Mouse (Mus musculus) spleen, postnatal 14 days (tissue): Measurements from ENCODE around the gene Tab3.

Experiments
- DNase-seq, 2 experiments: peaks; one replicate each; pipeline ENCODE4 v3.0.0; 2021 to 2022; ENCODE audit warnings: low spot score in 2 of 2

The Tab3 gene

GRCm38 (mm10) chrX:85573532-85574181, at the start of gene Tab3:
Gene Tab3, plus strand, starts transcription at chrX:85574022.
- DNase-seq = peak; percentile 90 to 91

GRCm38 (mm10) chrX:85525545-85525944, 48.3 kb upstream of the Tab3 start:
- DNase-seq = no peak

GRCm38 (mm10) chrX:85526263-85527019, 47.4 kb upstream of the Tab3 start:
- no peak for DNase-seq

GRCm38 (mm10) chrX:85558931-85559330, 14.9 kb upstream of the Tab3 start:
- DNase-seq = no peak

- DNase-seq = no peak
Observed at GRCm38 (mm10) chrX:85566256-85566655, 7.6 kb upstream of the Tab3 start.

GRCm38 (mm10) chrX:85574182-85574541, 340 bp downstream of the Tab3 start:
- DNase-seq = peak in 1 of 2 experiments; percentile 8

- no peak for DNase-seq
Observed at GRCm38 (mm10) chrX:85576310-85576709, 2.5 kb downstream of the Tab3 start.

GRCm38 (mm10) chrX:85580768-85581167, 6.9 kb downstream of the Tab3 start:
- DNase-seq = no peak

GRCm38 (mm10) chrX:85582517-85582916, 8.7 kb downstream of the Tab3 start:
- DNase-seq = no peak

- DNase-seq = no peak
Observed at GRCm38 (mm10) chrX:85585575-85585974, 11.8 kb downstream of the Tab3 start.

GRCm38 (mm10) chrX:85614701-85615100, 40.9 kb downstream of the Tab3 start:
- DNase-seq = no peak

- no peak for DNase-seq
Observed at GRCm38 (mm10) chrX:85646204-85646777, 72.5 kb downstream of the Tab3 start.

- peak in 1 of 2 experiments; percentile 15 for DNase-seq
Observed at GRCm38 (mm10) chrX:85676808-85677207, 103.0 kb downstream of the Tab3 start.

- DNase-seq = no peak
Observed at GRCm38 (mm10) chrX:85682125-85682524, 108.3 kb downstream of the Tab3 start.

GRCm38 (mm10) chrX:85683723-85684122, 109.9 kb downstream of the Tab3 start:
- DNase-seq = no peak
